Mouse (Mus musculus): Measurements from ENCODE around the gene Arih1. TPM values are rescaled to one million over a fixed set of nuclear protein-coding genes. Genes with fewer than 3 reads are reported as not detected.
"Not testable (repeated sequence)": the region's sequence is repeated elsewhere in the genome, so short reads cannot be mapped to it uniquely, and the experiment has no call there.

The Arih1 gene
- polyA plus RNA-seq, 1 experiment = 53.4 TPM

DNA sequence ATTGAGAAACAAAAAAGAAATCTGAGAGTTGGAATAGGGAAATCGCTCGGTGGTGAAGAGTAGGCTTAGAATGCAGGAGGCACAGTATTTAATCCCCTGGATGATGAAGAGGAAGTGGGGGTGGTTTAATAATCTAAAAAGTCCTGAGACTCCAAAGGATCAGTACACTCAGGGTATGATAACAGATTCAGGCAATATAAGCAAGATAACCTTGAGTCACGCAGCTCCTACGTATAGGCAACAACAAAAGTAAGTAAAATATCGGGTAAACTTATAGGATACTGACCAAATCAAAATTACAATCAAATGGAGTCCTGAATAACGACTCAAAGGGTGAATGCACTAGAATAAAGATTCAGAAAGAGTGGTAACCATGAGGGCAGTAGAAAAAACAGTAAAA is 65.9 kb downstream of the Arih1 start:
- H3K4me1 ChIP-seq (ENCODE audit: control insufficient read depth, insufficient read depth, low read length) = no peaks in the 10 kb centered on the region
- no peak overlapping the region for H3K4me3 ChIP-seq (ENCODE audit: insufficient read depth, low read length)
- TF ChIP-seq POLR2A (IDR thresholded peaks at IDR 0.05; ENCODE audit: borderline replicate concordance, low read depth, low read length) (no peak), CTCF (IDR thresholded peaks at IDR 0.05; ENCODE audit: low read depth, low read length) (no peak)
- H3K27ac ChIP-seq (ENCODE audit: insufficient read depth, low read depth, low read length) = no peak overlapping the region

DNA sequence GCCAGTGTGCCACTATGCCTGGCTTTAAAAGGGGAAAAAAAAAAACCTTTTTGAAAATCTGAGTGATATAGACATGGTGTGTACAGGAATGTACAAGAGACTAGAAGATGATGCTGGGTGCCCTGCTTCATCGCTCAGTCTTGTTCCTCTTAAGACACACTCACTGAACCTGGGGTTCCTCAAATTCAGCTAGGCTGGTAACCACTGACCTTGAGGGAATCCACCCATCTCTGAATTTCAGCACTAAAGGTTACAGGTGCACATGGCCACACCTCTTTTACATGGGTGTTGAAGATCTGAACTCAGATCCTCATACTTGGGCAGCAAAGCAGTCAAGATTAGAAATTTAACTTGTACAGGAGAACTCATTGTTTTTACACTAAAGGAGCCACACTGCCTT is 79.1 kb downstream of the Arih1 start:
- TF ChIP-seq POLR2A (IDR thresholded peaks at IDR 0.05; ENCODE audit: borderline replicate concordance, low read depth, low read length) = no peak
- TF ChIP-seq CTCF (IDR thresholded peaks at IDR 0.05; ENCODE audit: low read depth, low read length) = no peak
- no peaks in the 10 kb centered on the region for H3K4me1 ChIP-seq (ENCODE audit: control insufficient read depth, insufficient read depth, low read length)
- no peak overlapping the region for H3K4me3 ChIP-seq (ENCODE audit: insufficient read depth, low read length)
- H3K27ac ChIP-seq (ENCODE audit: insufficient read depth, low read depth, low read length) = no peak overlapping the region

DNA sequence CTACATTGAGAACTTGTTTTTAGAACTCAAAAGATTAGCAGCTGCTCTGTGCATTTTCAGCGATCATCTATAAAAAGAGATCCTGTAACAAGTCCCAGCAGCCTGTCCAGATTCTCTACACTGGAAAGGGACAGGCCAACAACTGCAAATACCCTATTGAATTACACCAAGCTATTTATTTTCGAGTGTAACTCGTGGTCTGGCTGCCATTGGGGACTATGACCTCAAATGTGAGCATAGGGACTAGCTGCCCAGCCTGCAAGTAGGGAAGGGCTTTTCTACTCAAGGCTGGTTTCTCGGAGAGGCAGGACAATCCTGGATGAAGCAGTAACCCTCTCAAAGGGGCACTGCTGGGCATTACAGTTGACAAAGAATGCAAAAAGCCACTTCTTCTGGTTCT is 97.3 kb downstream of the Arih1 start:
- no peak overlapping the region for H3K27ac ChIP-seq (ENCODE audit: insufficient read depth, low read depth, low read length)

DNA sequence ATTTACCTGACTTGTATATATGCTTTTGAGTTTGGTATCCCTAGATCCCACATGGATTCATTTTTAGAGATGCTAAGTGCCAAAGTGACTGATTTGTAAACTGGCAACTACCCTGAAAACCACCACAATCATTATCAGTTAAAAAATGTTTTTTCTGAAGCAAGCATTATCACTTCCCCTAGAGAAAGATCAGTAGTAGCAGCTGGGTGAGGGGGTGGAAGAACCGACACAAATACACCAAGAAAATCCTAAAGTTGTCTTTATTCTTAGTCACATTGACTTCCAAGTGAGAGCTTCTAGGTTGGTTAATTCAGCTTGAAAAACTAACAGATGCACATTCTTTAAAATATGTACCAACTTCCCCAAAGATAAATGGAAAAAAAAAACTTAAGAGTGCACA is 98.1 kb downstream of the Arih1 start:
- no peaks in the 10 kb centered on the region for H3K4me1 ChIP-seq (ENCODE audit: control insufficient read depth, insufficient read depth, low read length)
- no peak overlapping the region for H3K4me3 ChIP-seq (ENCODE audit: insufficient read depth, low read length)
- no peak for TF ChIP-seq CTCF (IDR thresholded peaks at IDR 0.05; ENCODE audit: low read depth, low read length)
- TF ChIP-seq POLR2A (IDR thresholded peaks at IDR 0.05; ENCODE audit: borderline replicate concordance, low read depth, low read length) = no peak
- H3K27ac ChIP-seq (ENCODE audit: insufficient read depth, low read depth, low read length) = no peak overlapping the region

More for the DNA sequence above, 97.3 kb downstream of the Arih1 start:
- no peak for TF ChIP-seq POLR2A (IDR thresholded peaks at IDR 0.05; ENCODE audit: borderline replicate concordance, low read depth, low read length)
- no peak for TF ChIP-seq CTCF (IDR thresholded peaks at IDR 0.05; ENCODE audit: low read depth, low read length)
- Histone ChIP-seq H3K4me3 (ENCODE audit: insufficient read depth, low read length) (no peak overlapping the region), H3K4me1 (ENCODE audit: control insufficient read depth, insufficient read depth, low read length) (no peaks in the 10 kb centered on the region)

DNA sequence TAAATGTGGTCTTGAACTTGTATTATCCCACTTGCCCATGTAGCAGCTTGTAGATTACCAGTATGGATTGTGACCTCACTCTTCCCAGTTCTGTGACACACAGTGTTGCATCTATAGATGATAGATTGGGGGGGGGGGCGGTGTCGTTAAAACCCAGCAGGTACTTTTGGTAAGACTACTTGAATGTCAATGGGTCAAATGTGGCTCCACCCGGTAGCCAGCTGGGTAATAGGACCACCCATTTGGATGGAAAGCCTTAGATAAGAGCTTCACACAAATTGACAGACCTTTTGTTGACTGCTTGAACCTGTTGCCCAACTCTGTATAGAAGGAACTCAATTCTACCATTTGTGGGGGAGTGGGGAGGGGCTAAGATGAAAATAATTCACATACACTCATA is 99.0 kb downstream of the Arih1 start:
- Histone ChIP-seq H3K4me1 (ENCODE audit: control insufficient read depth, insufficient read depth, low read length) (no peaks in the 10 kb centered on the region), H3K27ac (ENCODE audit: insufficient read depth, low read depth, low read length) (no peak overlapping the region), H3K4me3 (ENCODE audit: insufficient read depth, low read length) (no peak overlapping the region)
- TF ChIP-seq CTCF (IDR thresholded peaks at IDR 0.05; ENCODE audit: low read depth, low read length) (no peak), POLR2A (IDR thresholded peaks at IDR 0.05; ENCODE audit: borderline replicate concordance, low read depth, low read length) (no peak)

DNA sequence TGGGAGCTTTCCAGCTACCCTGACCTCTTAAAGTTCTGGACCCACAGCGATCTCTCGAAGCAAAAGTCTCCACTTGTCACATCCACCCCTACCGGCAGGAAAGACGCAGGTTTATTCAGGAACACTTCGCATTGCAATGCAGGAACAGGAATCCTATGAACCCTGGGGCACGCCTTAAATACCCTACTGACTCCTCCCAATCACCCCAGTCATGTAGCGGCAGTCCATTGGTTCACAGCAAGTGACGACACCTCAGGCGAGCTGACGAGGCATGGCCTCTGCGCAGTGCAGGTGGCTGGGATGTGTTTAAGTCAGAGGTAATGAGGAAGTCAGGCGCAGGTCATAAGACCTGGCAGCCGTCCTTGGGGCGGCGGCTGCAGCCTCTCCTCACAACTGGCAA is 110.8 kb downstream of the Arih1 start:
- H3K4me3 ChIP-seq (ENCODE audit: insufficient read depth, low read length) = no peak overlapping the region
- TF ChIP-seq POLR2A (IDR thresholded peaks at IDR 0.05; ENCODE audit: borderline replicate concordance, low read depth, low read length) (no peak), CTCF (IDR thresholded peaks at IDR 0.05; ENCODE audit: low read depth, low read length) (no peak)
- no peak overlapping the region for H3K27ac ChIP-seq (ENCODE audit: insufficient read depth, low read depth, low read length)
- H3K4me1 ChIP-seq (ENCODE audit: control insufficient read depth, insufficient read depth, low read length) = no peaks in the 10 kb centered on the region

DNA sequence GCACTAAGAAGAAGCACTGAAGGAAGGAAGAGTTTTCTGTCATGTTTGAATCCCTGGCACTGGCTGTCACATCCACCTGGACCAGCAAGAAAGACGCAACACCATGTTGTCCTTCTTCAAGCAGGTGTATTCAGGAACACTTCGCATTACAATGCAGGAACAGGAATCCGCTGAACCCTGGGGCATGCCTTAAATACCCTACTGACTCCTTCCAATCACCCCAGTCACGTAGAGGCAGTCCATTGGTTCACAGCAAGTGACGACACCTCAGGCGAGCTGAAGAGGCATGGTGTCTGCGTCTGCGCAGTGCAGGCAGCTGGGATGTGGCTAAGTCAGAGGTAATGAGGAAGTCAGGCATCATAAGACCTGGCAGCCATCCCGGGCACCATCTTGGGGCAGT is 116.8 kb downstream of the Arih1 start:
- H3K27ac ChIP-seq (ENCODE audit: insufficient read depth, low read depth, low read length) = no peak overlapping the region
- no peaks in the 10 kb centered on the region for H3K4me1 ChIP-seq (ENCODE audit: control insufficient read depth, insufficient read depth, low read length)
- TF ChIP-seq CTCF (IDR thresholded peaks at IDR 0.05; ENCODE audit: low read depth, low read length) (no peak), POLR2A (IDR thresholded peaks at IDR 0.05; ENCODE audit: borderline replicate concordance, low read depth, low read length) (no peak)
- H3K4me3 ChIP-seq (ENCODE audit: insufficient read depth, low read length) = no peak overlapping the region

DNA sequence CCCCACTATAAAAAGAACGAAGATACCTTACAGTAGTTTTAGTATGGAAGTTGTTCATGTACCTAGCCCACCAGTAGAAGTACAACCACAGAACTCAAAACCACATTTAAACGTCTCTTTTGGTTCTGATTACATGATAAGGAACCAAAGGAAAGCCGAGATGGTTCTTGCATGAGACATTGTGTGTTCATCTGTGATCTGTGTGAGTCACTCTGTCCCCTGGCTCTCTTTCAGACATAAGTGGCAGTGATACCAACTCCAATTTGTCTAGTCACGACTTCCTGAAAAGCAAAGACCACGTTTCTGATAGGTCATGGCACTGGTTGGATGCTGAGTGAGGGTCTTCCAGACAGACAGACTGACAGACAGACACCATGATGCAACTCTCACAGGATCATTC is 117.2 kb downstream of the Arih1 start:
- no peak overlapping the region for H3K27ac ChIP-seq (ENCODE audit: insufficient read depth, low read depth, low read length)
- no peak overlapping the region for H3K4me3 ChIP-seq (ENCODE audit: insufficient read depth, low read length)
- TF ChIP-seq POLR2A (IDR thresholded peaks at IDR 0.05; ENCODE audit: borderline replicate concordance, low read depth, low read length) (no peak), CTCF (IDR thresholded peaks at IDR 0.05; ENCODE audit: low read depth, low read length) (no peak)
- no peaks in the 10 kb centered on the region for H3K4me1 ChIP-seq (ENCODE audit: control insufficient read depth, insufficient read depth, low read length)

DNA sequence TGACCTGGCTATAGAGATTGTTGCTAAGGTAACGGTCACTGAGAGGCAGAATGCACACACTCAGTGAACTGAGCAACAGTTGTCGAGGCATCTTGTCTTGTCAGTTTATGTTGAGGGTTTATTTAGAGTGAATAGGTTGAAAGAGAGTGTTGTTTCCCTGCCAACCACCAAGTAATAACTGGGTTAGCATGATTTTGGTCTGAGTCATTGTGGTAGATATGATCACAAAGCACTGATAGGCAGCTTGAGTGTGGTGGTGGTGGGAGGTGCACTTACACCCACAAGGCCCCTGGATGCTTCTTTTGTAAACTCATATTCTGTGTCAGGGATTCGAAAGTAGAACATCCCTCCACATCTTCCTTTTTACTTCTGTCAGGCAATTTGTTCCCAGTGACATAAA is 125.9 kb downstream of the Arih1 start:
- not testable (repeated sequence) for H3K4me3 ChIP-seq (ENCODE audit: insufficient read depth, low read length); H3K27ac ChIP-seq (ENCODE audit: insufficient read depth, low read depth, low read length); H3K4me1 ChIP-seq (ENCODE audit: control insufficient read depth, insufficient read depth, low read length)

DNA sequence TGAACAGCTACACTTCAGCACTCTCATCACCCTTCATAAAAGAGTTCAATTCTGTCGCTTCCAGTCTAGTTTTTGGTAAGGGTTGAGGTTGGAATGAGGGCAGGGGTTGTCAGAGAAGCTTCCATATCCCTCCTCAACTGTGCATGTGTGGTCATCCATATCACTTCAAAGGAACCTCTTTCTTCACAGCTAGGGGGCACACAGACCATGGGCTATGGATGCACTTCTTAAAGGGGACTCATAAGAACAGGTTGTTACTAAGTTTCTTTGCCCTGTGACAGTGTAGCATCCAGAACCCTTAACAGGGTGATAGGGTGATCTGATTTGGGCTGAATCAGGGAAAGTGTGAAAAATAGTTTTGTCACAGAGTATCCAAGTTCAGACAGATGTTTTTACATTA is 128.4 kb downstream of the Arih1 start:
- not testable (repeated sequence) for H3K27ac ChIP-seq (ENCODE audit: insufficient read depth, low read depth, low read length); H3K4me3 ChIP-seq (ENCODE audit: insufficient read depth, low read length); H3K4me1 ChIP-seq (ENCODE audit: control insufficient read depth, insufficient read depth, low read length)

DNA sequence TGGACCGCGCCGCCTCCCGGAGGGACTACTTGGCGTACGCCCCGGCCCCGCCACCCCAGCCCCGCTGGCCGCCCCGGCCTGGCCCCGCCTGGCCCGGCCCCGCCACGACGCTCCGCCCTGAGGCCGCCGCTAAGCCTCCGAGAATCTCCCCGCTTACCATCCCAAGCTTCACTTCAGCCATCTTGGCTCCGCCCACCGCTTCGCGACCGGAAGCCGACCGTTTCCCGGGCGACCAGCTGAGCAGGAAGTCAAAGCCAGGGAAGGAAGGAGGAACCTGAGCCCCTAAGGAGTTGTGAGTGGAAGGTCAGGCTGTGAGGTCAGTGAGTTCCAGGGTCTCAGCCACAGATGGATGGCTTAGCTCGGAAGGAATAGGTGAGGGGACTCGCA is 133.2 kb downstream of the Arih1 start, which contains the start of gene Bbs4:
TSS of gene Bbs4 (minus strand) at position 256 of the 387 bp plus-strand sequence.
- H3K4me3 ChIP-seq (ENCODE audit: insufficient read depth, low read length) = peak within 1 kb of the TSS; percentile 70
- TF ChIP-seq POLR2A (IDR thresholded peaks at IDR 0.05; ENCODE audit: borderline replicate concordance, low read depth, low read length) = no peak
- TF ChIP-seq CTCF (IDR thresholded peaks at IDR 0.05; ENCODE audit: low read depth, low read length) = no peak
- H3K4me1 ChIP-seq (ENCODE audit: control insufficient read depth, insufficient read depth, low read length) = peaks cover 3% of the 10 kb centered on the region
- H3K27ac ChIP-seq (ENCODE audit: insufficient read depth, low read depth, low read length) = peak within 1 kb of the TSS; percentile 42

Measured in bone marrow macrophage, adult 2 months (primary cell).